Mouse (Mus musculus) C2C12 (cell line): Measurements from ENCODE around the gene Rfx1. TPM values are rescaled to one million over a fixed set of nuclear protein-coding genes. Genes with fewer than 3 reads are reported as not detected.
A peak's percentile ranks its signal among the peaks of the same experiment; 100 is the strongest.

Experiments
- H3K27me3 ChIP-seq: one replicate; pipeline ENCODE4 v1.6.1; 2011; ENCODE audit not compliant: control insufficient read depth, insufficient read depth, insufficient read length
- H3K36me3 ChIP-seq: one replicate; pipeline ENCODE4 v1.6.1; 2011; ENCODE audit not compliant: control insufficient read depth, insufficient read depth
- H3K4me3 ChIP-seq: one replicate; pipeline ENCODE4 v1.5.1; 2011; ENCODE audit warnings: mild to moderate bottlenecking, control low read depth; ENCODE audit not compliant: poor library complexity, insufficient read depth, severe bottlenecking
- H3K79me2 ChIP-seq: one replicate; pipeline ENCODE4 v1.6.1; 2011; ENCODE audit not compliant: control insufficient read depth, insufficient read depth
- H3K79me3 ChIP-seq: one replicate; pipeline ENCODE4 v1.6.1; 2011; ENCODE audit warnings: low read depth, control low read depth
- H3ac ChIP-seq: one replicate; pipeline ENCODE3; 2011; ENCODE audit warnings: low read depth; ENCODE audit not compliant: control insufficient read depth, insufficient read length
- CEBPB ChIP-seq: IDR thresholded peaks from one replicate; pipeline ENCODE4 v1.6.1; 2011; ENCODE audit warnings: low read depth, mild to moderate bottlenecking, control low read depth, moderate library complexity
- CTCF ChIP-seq: IDR thresholded peaks from one replicate; pipeline ENCODE4 v1.5.1; 2011; ENCODE audit not compliant: control insufficient read depth, insufficient read depth, insufficient read length
- FOSL1 ChIP-seq: IDR thresholded peaks from one replicate; pipeline ENCODE4 v1.8.0; 2011; ENCODE audit warnings: mild to moderate bottlenecking, low read length; ENCODE audit not compliant: poor library complexity, insufficient read depth, severe bottlenecking
- MAX ChIP-seq: IDR thresholded peaks from one replicate; pipeline ENCODE4 v1.6.1; 2011; ENCODE audit warnings: mild to moderate bottlenecking, control low read depth
- MYOD1 ChIP-seq: IDR thresholded peaks from one replicate; pipeline ENCODE4 v1.6.1; 2011; ENCODE audit warnings: low read depth; ENCODE audit not compliant: control insufficient read depth, insufficient read length
- MYOG ChIP-seq: IDR thresholded peaks from one replicate; pipeline ENCODE4 v1.6.1; 2011; ENCODE audit not compliant: control insufficient read depth, insufficient read length; ENCODE audit errors: extremely low read depth
- USF1 ChIP-seq: IDR thresholded peaks from one replicate; pipeline ENCODE4 v1.6.1; 2011; ENCODE audit warnings: low read depth, mild to moderate bottlenecking, control low read depth, moderate library complexity
- polyA plus RNA-seq: library from polyadenylated mRNA; unstranded; fragments of >200 nt; fragmentation: generic; extraction: Trizol; gene quantifications from one replicate; pipeline ENCODE4 v1.2.1, GENCODE M21; 2012; ENCODE audit warnings: missing spikeins

Gene Rfx1
- polyA plus RNA-seq, 1 experiment: 9.8 TPM

GRCm38 (mm10) chr8:84038015-84038414 lies 28.6 kb upstream of the Rfx1 start:
- no peak for TF ChIP-seq FOSL1
- H3K79me3 ChIP-seq: no peaks in the 10 kb centered on the region
- no peak overlapping the region for H3ac ChIP-seq
- no peaks in the 10 kb centered on the region for H3K27me3 ChIP-seq
- H3K36me3 ChIP-seq: no peaks in the 10 kb centered on the region
- no peaks in the 10 kb centered on the region for H3K79me2 ChIP-seq
- no peak overlapping the region for H3K4me3 ChIP-seq

- Histone ChIP-seq H3K4me3 (no peak overlapping the region), H3K27me3 (no peaks in the 10 kb centered on the region), H3K36me3 (no peaks in the 10 kb centered on the region), H3ac (no peak overlapping the region), H3K79me3 (no peaks in the 10 kb centered on the region), H3K79me2 (no peaks in the 10 kb centered on the region)
- TF ChIP-seq USF1 (no peak), CTCF (peak; percentile 43)
These were observed 27.6 kb upstream of the Rfx1 start for GRCm38 (mm10) chr8:84039050-84039449.

- no peaks in the 10 kb centered on the region for H3K27me3 ChIP-seq
- H3K79me2 ChIP-seq: no peaks in the 10 kb centered on the region
- TF ChIP-seq MYOD1: no peak
- TF ChIP-seq CTCF: peak; percentile 61
- H3ac ChIP-seq: peak within 1 kb of the TSS; percentile 72
- H3K4me3 ChIP-seq: no peak within 1 kb of the TSS
- H3K36me3 ChIP-seq: no peaks in the 10 kb centered on the region
- no peaks in the 10 kb centered on the region for H3K79me3 ChIP-seq
These were observed 24.3 kb upstream of the Rfx1 start, which contains the start of gene Il27ra for GRCm38 (mm10) chr8:84042066-84042947. Il27ra (minus strand) TSS chr8:84042589.

- no peaks in the 10 kb centered on the region for H3K27me3 ChIP-seq
- TF ChIP-seq MAX: no peak
- no peak for TF ChIP-seq FOSL1
- no peak for TF ChIP-seq MYOD1
- TF ChIP-seq MYOG: no peak
- no peak for TF ChIP-seq CEBPB
- no peak for TF ChIP-seq USF1
- no peak for TF ChIP-seq CTCF
- no peaks in the 10 kb centered on the region for H3K79me2 ChIP-seq
- H3K4me3 ChIP-seq: no peak overlapping the region
- no peak overlapping the region for H3ac ChIP-seq
- H3K79me3 ChIP-seq: no peaks in the 10 kb centered on the region
- H3K36me3 ChIP-seq: no peaks in the 10 kb centered on the region
These were observed 23.7 kb upstream of the Rfx1 start for GRCm38 (mm10) chr8:84042948-84043342.

- Histone ChIP-seq H3K36me3 (no peaks in the 10 kb centered on the region), H3ac (no peak overlapping the region), H3K79me2 (no peaks in the 10 kb centered on the region), H3K27me3 (no peaks in the 10 kb centered on the region), H3K4me3 (no peak overlapping the region), H3K79me3 (no peaks in the 10 kb centered on the region)
- TF ChIP-seq MAX: no peak
- no peak for TF ChIP-seq MYOD1
- no peak for TF ChIP-seq FOSL1
- no peak for TF ChIP-seq USF1
- TF ChIP-seq CEBPB: no peak
- TF ChIP-seq MYOG: no peak
- no peak for TF ChIP-seq CTCF
These were observed 22.5 kb upstream of the Rfx1 start for GRCm38 (mm10) chr8:84044103-84044502.

GRCm38 (mm10) chr8:84044900-84045299 lies 21.7 kb upstream of the Rfx1 start, which contains the start of gene Rln3:
Rln3 (minus strand) TSS chr8:84045000.
- TF ChIP-seq CTCF: no peak
- no peak for TF ChIP-seq MYOG
- no peak for TF ChIP-seq MYOD1
- TF ChIP-seq MAX: no peak
- no peak for TF ChIP-seq CEBPB
- no peak for TF ChIP-seq FOSL1
- no peak for TF ChIP-seq USF1
- H3K36me3 ChIP-seq: no peaks in the 10 kb centered on the region
- H3K4me3 ChIP-seq: no peak within 1 kb of the TSS

GRCm38 (mm10) chr8:84046505-84046904 lies 20.1 kb upstream of the Rfx1 start:
- H3K79me2 ChIP-seq: no peaks in the 10 kb centered on the region
- TF ChIP-seq CEBPB (no peak), CTCF (no peak), MYOG (no peak), MAX (no peak), USF1 (no peak), MYOD1 (no peak), FOSL1 (no peak)
- no peaks in the 10 kb centered on the region for H3K27me3 ChIP-seq
- no peak overlapping the region for H3ac ChIP-seq
- no peaks in the 10 kb centered on the region for H3K36me3 ChIP-seq
- no peaks in the 10 kb centered on the region for H3K79me3 ChIP-seq
- no peak overlapping the region for H3K4me3 ChIP-seq

More at GRCm38 (mm10) chr8:84044900-84045299, 21.7 kb upstream of the Rfx1 start, which contains the start of gene Rln3:
- no peak within 1 kb of the TSS for H3ac ChIP-seq
- no peaks in the 10 kb centered on the region for H3K79me3 ChIP-seq
- no peaks in the 10 kb centered on the region for H3K79me2 ChIP-seq
- no peaks in the 10 kb centered on the region for H3K27me3 ChIP-seq
